Mouse (Mus musculus): Measurements from ENCODE around the gene Luzp1. TPM values are rescaled to one million over a fixed set of nuclear protein-coding genes. Genes with fewer than 3 reads are reported as not detected.
A peak's percentile ranks its signal among the peaks of the same experiment; 100 is the strongest.

Luzp1 gene
- polyA plus RNA-seq, 1 experiment from 2014 or later, result 67.8 TPM

DNA sequence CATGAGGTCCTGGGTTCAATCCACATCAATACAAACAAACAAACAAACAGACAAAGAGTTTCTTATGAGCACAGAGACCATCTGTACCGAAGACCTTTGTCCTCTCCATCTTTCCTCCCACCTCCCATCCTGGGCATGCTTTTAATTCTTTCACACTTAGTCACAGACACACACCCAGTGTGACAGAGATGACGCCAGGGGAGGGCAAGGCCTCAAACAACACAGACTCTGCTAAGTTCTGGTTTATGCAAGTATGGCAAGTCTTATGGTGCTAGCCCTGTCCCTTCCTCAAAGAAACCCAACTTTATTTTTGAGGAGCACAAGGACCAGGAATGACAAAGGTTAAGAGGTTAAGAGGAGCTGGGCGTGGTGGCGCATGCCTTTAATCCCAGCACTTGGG, 19.3 kb upstream of the Luzp1 start:
- ATAC-seq (ENCODE audit: low FRiP score, low TSS enrichment), result peak; percentile 56; the same call in 1 of the 2 replicates
- H3K36me3 ChIP-seq (ENCODE audit: control insufficient read depth, insufficient read depth, low read length), result no peaks in the 10 kb centered on the region
- no peaks in the 10 kb centered on the region for H3K4me1 ChIP-seq (replicated peaks; ENCODE audit: control insufficient read depth, insufficient read depth)
- no peaks in the 10 kb centered on the region for H3K9me3 ChIP-seq (ENCODE audit: control insufficient read depth, low read length)
- H3K27ac ChIP-seq (replicated peaks), result no peak overlapping the region
- no peak for DNase-seq (ENCODE audit: low spot score)
- no peak overlapping the region for H3K4me2 ChIP-seq (replicated peaks; ENCODE audit: low read depth)
- no peak for TF ChIP-seq CTCF (IDR thresholded peaks at IDR 0.05; ENCODE audit: low read depth)
- no peak for TF ChIP-seq EP300 (optimal IDR thresholded peaks at IDR 0.05)
- WGBS, result 75% methylated on average over 4 of the region's 4 CpGs
- H3K4me3 ChIP-seq (ENCODE audit: low read depth, low read length), result no peak overlapping the region
- no peaks in the 10 kb centered on the region for H3K27me3 ChIP-seq (ENCODE audit: control insufficient read depth, insufficient read depth, low read length)
- H3K9ac ChIP-seq (ENCODE audit: low read length), result no peak overlapping the region

DNA sequence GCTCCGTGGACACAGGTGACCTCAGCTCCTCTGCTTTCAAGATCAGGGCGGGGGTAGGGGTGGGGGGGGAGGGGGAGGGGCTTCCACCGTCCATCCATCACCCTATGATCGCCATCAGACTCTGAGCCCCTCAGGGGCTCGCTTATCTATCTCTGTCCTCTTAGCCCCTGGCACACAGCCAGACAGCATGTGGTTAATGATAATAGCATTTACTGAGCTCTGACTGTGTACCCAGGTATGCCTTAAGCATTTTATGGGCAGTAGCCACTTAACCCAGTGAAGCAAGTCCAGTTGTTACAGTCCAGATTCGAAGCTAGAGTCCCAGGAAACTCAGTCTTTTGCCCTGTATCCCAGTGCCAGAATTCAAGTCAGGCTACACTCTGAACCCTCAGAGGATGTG, 18.0 kb upstream of the Luzp1 start:
- no peak for TF ChIP-seq CTCF (IDR thresholded peaks at IDR 0.05; ENCODE audit: low read depth)
- no peak for TF ChIP-seq EP300 (optimal IDR thresholded peaks at IDR 0.05)
- Histone ChIP-seq H3K4me1 (replicated peaks; ENCODE audit: control insufficient read depth, insufficient read depth) (no peaks in the 10 kb centered on the region), H3K27ac (replicated peaks) (0 out of 2 replicates have a peak overlapping the region, but pooled peaks have one; percentile 8), H3K4me2 (replicated peaks; ENCODE audit: low read depth) (no peak overlapping the region), H3K4me3 (ENCODE audit: low read depth, low read length) (no peak overlapping the region), H3K9me3 (ENCODE audit: control insufficient read depth, low read length) (no peaks in the 10 kb centered on the region), H3K9ac (ENCODE audit: low read length) (no peak overlapping the region), H3K27me3 (ENCODE audit: control insufficient read depth, insufficient read depth, low read length) (no peaks in the 10 kb centered on the region), H3K36me3 (ENCODE audit: control insufficient read depth, insufficient read depth, low read length) (no peaks in the 10 kb centered on the region)
- DNase-seq (ENCODE audit: low spot score) (peak; percentile 68), ATAC-seq (ENCODE audit: low FRiP score, low TSS enrichment) (peak; percentile 70)
- 8% methylated on average over 6 of the region's 6 CpGs for WGBS

DNA sequence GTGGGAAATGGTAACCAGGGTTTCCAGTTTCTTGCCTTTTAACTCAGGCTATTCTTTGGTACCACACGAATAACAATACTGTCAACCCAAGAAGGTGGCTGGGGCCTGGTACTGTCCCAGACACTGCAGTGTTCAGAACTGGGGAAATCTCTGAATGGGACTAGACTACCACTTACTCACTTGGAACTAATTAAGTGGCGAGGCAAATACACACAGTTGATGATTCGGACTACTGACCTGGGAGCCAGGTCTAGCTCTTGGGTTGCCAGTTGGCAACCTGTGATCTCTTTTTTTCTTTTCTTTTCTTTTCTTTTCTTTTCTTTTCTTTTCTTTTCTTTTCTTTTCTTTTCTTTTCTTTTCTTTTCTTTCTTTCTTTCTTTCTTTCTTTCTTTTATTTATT, 17.3 kb upstream of the Luzp1 start:
- H3K36me3 ChIP-seq (ENCODE audit: control insufficient read depth, insufficient read depth, low read length), result no peaks in the 10 kb centered on the region
- no peak overlapping the region for H3K9ac ChIP-seq (ENCODE audit: low read length)
- ATAC-seq (ENCODE audit: low FRiP score, low TSS enrichment) (no peak), DNase-seq (ENCODE audit: low spot score) (no peak)
- no peaks in the 10 kb centered on the region for H3K9me3 ChIP-seq (ENCODE audit: control insufficient read depth, low read length)
- no peak overlapping the region for H3K4me3 ChIP-seq (ENCODE audit: low read depth, low read length)
- H3K4me2 ChIP-seq (replicated peaks; ENCODE audit: low read depth), result no peak overlapping the region
- TF ChIP-seq CTCF (IDR thresholded peaks at IDR 0.05; ENCODE audit: low read depth) (no peak), EP300 (optimal IDR thresholded peaks at IDR 0.05) (no peak)
- no peaks in the 10 kb centered on the region for H3K27me3 ChIP-seq (ENCODE audit: control insufficient read depth, insufficient read depth, low read length)
- 81% methylated on average over 3 of the region's 3 CpGs for WGBS
- no peak overlapping the region for H3K27ac ChIP-seq (replicated peaks)
- H3K4me1 ChIP-seq (replicated peaks; ENCODE audit: control insufficient read depth, insufficient read depth), result no peaks in the 10 kb centered on the region

DNA sequence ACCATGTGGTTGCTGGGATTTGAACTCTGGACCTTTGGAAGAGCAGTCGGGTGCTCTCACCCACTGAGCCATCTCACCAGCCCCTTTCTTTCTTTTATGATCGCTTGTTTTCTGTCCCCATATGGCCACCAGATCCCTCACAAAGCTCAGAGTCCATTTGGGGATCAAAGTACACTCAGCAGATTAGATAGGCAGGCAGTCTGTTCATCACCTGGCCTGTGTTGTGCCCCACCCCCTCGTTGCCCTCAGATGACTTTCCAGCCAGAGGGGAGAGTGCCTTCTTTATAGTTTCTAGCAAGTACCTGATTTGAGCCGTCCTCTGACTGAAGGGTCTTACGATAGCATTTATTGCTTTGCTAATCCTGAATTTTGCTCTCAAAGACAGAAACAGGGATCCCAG, 16.8 kb upstream of the Luzp1 start:
- Histone ChIP-seq H3K27ac (replicated peaks) (no peak overlapping the region), H3K27me3 (ENCODE audit: control insufficient read depth, insufficient read depth, low read length) (no peaks in the 10 kb centered on the region), H3K4me1 (replicated peaks; ENCODE audit: control insufficient read depth, insufficient read depth) (no peaks in the 10 kb centered on the region), H3K9ac (ENCODE audit: low read length) (no peak overlapping the region), H3K36me3 (ENCODE audit: control insufficient read depth, insufficient read depth, low read length) (no peaks in the 10 kb centered on the region), H3K4me3 (ENCODE audit: low read depth, low read length) (no peak overlapping the region), H3K4me2 (replicated peaks; ENCODE audit: low read depth) (no peak overlapping the region), H3K9me3 (ENCODE audit: control insufficient read depth, low read length) (no peaks in the 10 kb centered on the region)
- DNase-seq (ENCODE audit: low spot score) (peak; percentile 29), ATAC-seq (ENCODE audit: low FRiP score, low TSS enrichment) (no peak)
- TF ChIP-seq CTCF (IDR thresholded peaks at IDR 0.05; ENCODE audit: low read depth), result no peak
- TF ChIP-seq EP300 (optimal IDR thresholded peaks at IDR 0.05), result no peak
- 54% methylated on average over 5 of the region's 5 CpGs for WGBS

DNA sequence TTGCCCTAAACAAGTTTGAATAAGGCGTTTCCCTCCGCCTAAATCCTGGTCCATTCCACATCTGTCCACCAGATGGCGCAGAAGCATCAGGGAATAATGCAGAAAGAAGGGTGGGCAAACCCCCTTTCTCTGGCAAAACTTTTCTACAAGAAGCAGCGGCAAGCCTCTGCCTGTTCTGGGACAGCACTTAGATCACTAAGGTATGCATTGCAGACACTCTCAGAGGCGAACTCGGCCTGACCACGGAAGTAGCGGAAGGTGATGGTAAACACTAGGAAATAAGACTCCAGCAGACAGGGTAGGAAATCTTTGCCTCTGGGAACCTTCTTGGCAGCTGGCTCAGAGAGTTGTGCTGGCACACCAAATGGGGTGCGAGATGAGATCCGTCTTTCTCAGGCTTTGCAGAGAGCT, 14.7 kb upstream of the Luzp1 start:
- H3K4me1 ChIP-seq (replicated peaks; ENCODE audit: control insufficient read depth, insufficient read depth), result no peaks in the 10 kb centered on the region
- DNase-seq (ENCODE audit: low spot score) (peak; percentile 76), ATAC-seq (ENCODE audit: low FRiP score, low TSS enrichment) (peak; percentile 13; the same call in 1 of the 2 replicates)
- no peaks in the 10 kb centered on the region for H3K27me3 ChIP-seq (ENCODE audit: control insufficient read depth, insufficient read depth, low read length)
- no peak for TF ChIP-seq EP300 (optimal IDR thresholded peaks at IDR 0.05)
- TF ChIP-seq CTCF (IDR thresholded peaks at IDR 0.05; ENCODE audit: low read depth), result peak; percentile 97
- H3K36me3 ChIP-seq (ENCODE audit: control insufficient read depth, insufficient read depth, low read length), result no peaks in the 10 kb centered on the region
- no peak overlapping the region for H3K27ac ChIP-seq (replicated peaks)
- H3K9ac ChIP-seq (ENCODE audit: low read length), result peak overlapping the region; percentile 31; the same call in 1 of the 2 replicates
- peak overlapping the region; percentile 53 for H3K4me2 ChIP-seq (replicated peaks; ENCODE audit: low read depth)
- H3K9me3 ChIP-seq (ENCODE audit: control insufficient read depth, low read length), result no peaks in the 10 kb centered on the region
- peak overlapping the region; percentile 17 for H3K4me3 ChIP-seq (ENCODE audit: low read depth, low read length)
- WGBS, result 4% methylated on average over 10 of the region's 10 CpGs

DNA sequence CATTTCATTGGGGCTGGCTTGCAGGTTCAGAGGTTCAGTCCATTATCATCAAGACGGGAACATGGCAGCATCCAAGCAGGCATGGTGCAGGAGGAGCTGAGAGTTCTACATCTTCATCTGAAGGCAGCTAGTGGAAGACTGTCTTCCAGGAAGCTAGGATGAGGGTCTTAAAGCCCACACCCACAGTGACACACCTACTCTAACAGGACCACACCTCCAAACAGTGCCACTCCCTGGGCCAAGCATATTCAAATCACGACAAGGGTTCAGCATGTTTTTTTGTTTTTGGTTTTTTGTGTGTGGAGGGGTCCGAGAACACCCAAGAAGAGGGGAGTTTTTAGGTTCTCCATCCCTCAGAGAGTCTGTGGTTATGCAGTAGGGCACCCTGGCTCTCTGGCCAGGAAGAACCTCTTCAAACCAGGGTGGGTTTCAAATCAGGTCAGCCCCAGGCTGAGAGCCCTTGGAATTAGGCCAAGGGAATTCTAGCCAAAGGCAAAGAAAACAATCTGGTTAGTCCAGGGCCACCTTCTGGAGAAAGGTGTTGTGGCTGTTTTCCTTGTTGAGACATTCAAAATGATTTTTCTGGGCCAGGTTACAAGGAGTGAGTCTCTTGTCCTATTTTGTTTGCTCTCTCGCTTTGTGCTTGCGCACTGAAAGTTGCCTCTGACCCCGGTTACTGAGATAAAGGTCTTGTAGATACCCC, 12.9 kb upstream of the Luzp1 start:
- no peak overlapping the region for H3K27ac ChIP-seq (replicated peaks)
- H3K4me1 ChIP-seq (replicated peaks; ENCODE audit: control insufficient read depth, insufficient read depth), result no peaks in the 10 kb centered on the region
- TF ChIP-seq EP300 (optimal IDR thresholded peaks at IDR 0.05), result no peak
- TF ChIP-seq CTCF (IDR thresholded peaks at IDR 0.05; ENCODE audit: low read depth), result no peak
- ATAC-seq (ENCODE audit: low FRiP score, low TSS enrichment) (no peak), DNase-seq (ENCODE audit: low spot score) (no peak)
- no peaks in the 10 kb centered on the region for H3K9me3 ChIP-seq (ENCODE audit: control insufficient read depth, low read length)
- no peak overlapping the region for H3K4me2 ChIP-seq (replicated peaks; ENCODE audit: low read depth)
- H3K27me3 ChIP-seq (ENCODE audit: control insufficient read depth, insufficient read depth, low read length), result no peaks in the 10 kb centered on the region
- no peak overlapping the region for H3K4me3 ChIP-seq (ENCODE audit: low read depth, low read length)
- H3K36me3 ChIP-seq (ENCODE audit: control insufficient read depth, insufficient read depth, low read length), result no peaks in the 10 kb centered on the region
- H3K9ac ChIP-seq (ENCODE audit: low read length), result no peak overlapping the region
- WGBS, result 82% methylated on average over 6 of the region's 6 CpGs

All from stomach, postnatal 0 days (tissue).